Mouse (Mus musculus) midbrain, embryonic 14.5 days (tissue): Measurements from ENCODE around the gene Retreg1. TPM values are rescaled to one million over a fixed set of nuclear protein-coding genes. Genes with fewer than 3 reads are reported as not detected.

ENCODE experiments used
- ATAC-seq: fragments of 200-750 bp; cut with Nextera tagmentation; 2 replicates; pipeline ENCODE4 v1.8.0; 2017; ENCODE audit warnings: moderate number of reproducible peaks, moderate library complexity; ENCODE audit not compliant: low FRiP score, low TSS enrichment
- DNase-seq: peaks from one replicate; pipeline ENCODE4 v3.0.0-alpha.2; 2015
- H3K27ac ChIP-seq: fragments of 300-500 bp; sonication (generic); replicated peaks from 2 replicates; pipeline ENCODE4 v1.5.1; 2014; ENCODE audit warnings: mild to moderate bottlenecking, low read depth, low read length, moderate library complexity
- H3K27me3 ChIP-seq: fragments of 300-500 bp; sonication (generic); 2 replicates; pipeline ENCODE4 v1.6.1; 2014; ENCODE audit warnings: low read length, control low read depth, mixed read lengths; ENCODE audit not compliant: control insufficient read depth, insufficient read depth
- H3K36me3 ChIP-seq: fragments of 300-500 bp; sonication (generic); 2 replicates; pipeline ENCODE4 v1.6.1; 2014; ENCODE audit warnings: low read length, control low read depth; ENCODE audit not compliant: control insufficient read depth, insufficient read depth
- H3K4me1 ChIP-seq: fragments of 300-500 bp; sonication (generic); 2 replicates; pipeline ENCODE4 v1.6.1; 2014; ENCODE audit warnings: mild to moderate bottlenecking, antibody characterized with exemption, low read length, control low read depth; ENCODE audit not compliant: control insufficient read depth, insufficient read depth
- H3K4me2 ChIP-seq: fragments of 300-500 bp; sonication (generic); 2 replicates; pipeline ENCODE4 v1.6.1; 2014; ENCODE audit warnings: mild to moderate bottlenecking, low read length, moderate library complexity
- H3K4me3 ChIP-seq: fragments of 300-500 bp; sonication (generic); replicated peaks from 2 replicates; pipeline ENCODE4 v1.5.1; 2014; ENCODE audit warnings: low read depth, low read length
- H3K9ac ChIP-seq: fragments of 300-500 bp; sonication (generic); replicated peaks from 2 replicates; pipeline ENCODE4 v1.6.1; 2014; ENCODE audit warnings: mild to moderate bottlenecking, low read length, moderate library complexity
- H3K9me3 ChIP-seq: fragments of 300-500 bp; sonication (generic); 2 replicates; pipeline ENCODE4 v1.6.1; 2016; ENCODE audit warnings: low read length, control low read depth, mixed read lengths; ENCODE audit not compliant: control insufficient read depth
- WGBS: fragments of 180-500 bp; shearing (Covaris S2); extraction: QIAGEN DNeasy Blood & Tissue Kit; methylation state at CpG from one replicate; pipeline ENCODE4 v1.1.7; 2014; 5-methylcytosine and 5-hydroxymethylcytosine counted together
- polyA plus RNA-seq: library from polyadenylated mRNA; unstranded; fragments of >200 nt; fragmentation: Nextera tagmentation; extraction: Ambion mirVana; gene quantifications from 2 replicates; pipeline ENCODE4 v1.2.1, GENCODE M21; 2014

Retreg1 gene
- polyA plus RNA-seq, 1 experiment from 2014 or later = 13.6 TPM

- Histone ChIP-seq H3K4me2 (no peak overlapping the region), H3K9me3 (no peaks in the 10 kb centered on the region), H3K4me3 (no peak overlapping the region), H3K36me3 (no peaks in the 10 kb centered on the region), H3K27ac (no peak overlapping the region), H3K4me1 (no peaks in the 10 kb centered on the region), H3K9ac (no peak overlapping the region), H3K27me3 (no peaks in the 10 kb centered on the region)
- DNase-seq (no peak), ATAC-seq (no peak)
- 17% methylated on average over 5 of the region's 5 CpGs for WGBS
These were observed 56.0 kb downstream of the Retreg1 start for GRCm38 (mm10) chr15:25899021-25899420.

DNA sequence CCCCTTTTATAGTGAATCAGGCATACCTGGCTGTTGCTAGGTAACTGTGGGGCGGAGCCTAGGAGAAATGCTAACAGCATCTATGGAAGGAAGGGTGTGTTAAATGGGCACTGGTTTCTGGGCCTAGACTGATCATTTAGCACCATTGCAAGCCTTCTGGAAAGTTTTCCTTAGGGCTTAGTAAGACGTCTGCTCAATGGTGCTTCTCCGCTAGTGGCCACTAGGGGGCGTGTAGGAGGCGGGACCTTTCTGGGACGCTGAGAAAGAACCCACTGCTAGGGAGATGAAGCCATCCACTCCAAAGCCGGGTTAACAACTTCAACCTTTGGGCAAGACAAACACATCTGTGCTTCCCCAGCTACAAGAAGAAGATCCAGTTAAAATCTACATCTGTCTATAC is 57.6 kb downstream of the Retreg1 start:
- no peaks in the 10 kb centered on the region for H3K36me3 ChIP-seq
- no peaks in the 10 kb centered on the region for H3K9me3 ChIP-seq
- DNase-seq (peak; percentile 61), ATAC-seq (no peak)
- H3K27ac ChIP-seq = no peak overlapping the region
- no peak overlapping the region for H3K4me3 ChIP-seq
- no peaks in the 10 kb centered on the region for H3K4me1 ChIP-seq
- no peak overlapping the region for H3K9ac ChIP-seq
- H3K4me2 ChIP-seq = no peak overlapping the region
- WGBS = 14% methylated on average over 7 of the region's 7 CpGs
- no peaks in the 10 kb centered on the region for H3K27me3 ChIP-seq

- Histone ChIP-seq H3K9ac (no peak overlapping the region), H3K36me3 (no peaks in the 10 kb centered on the region), H3K4me3 (no peak overlapping the region), H3K9me3 (no peaks in the 10 kb centered on the region), H3K4me1 (no peaks in the 10 kb centered on the region), H3K4me2 (no peak overlapping the region), H3K27me3 (no peaks in the 10 kb centered on the region), H3K27ac (no peak overlapping the region)
- ATAC-seq (no peak), DNase-seq (no peak)
- WGBS = 91% methylated on average over 15 of the region's 15 CpGs
These were observed 60.1 kb downstream of the Retreg1 start for GRCm38 (mm10) chr15:25902931-25903615.

GRCm38 (mm10) chr15:25904435-25905021 is 61.5 kb downstream of the Retreg1 start:
- Histone ChIP-seq H3K4me2 (no peak overlapping the region), H3K9ac (no peak overlapping the region), H3K9me3 (no peaks in the 10 kb centered on the region), H3K27ac (no peak overlapping the region), H3K27me3 (no peaks in the 10 kb centered on the region), H3K4me1 (no peaks in the 10 kb centered on the region), H3K4me3 (no peak overlapping the region), H3K36me3 (no peaks in the 10 kb centered on the region)
- WGBS = 89% methylated on average over 14 of the region's 14 CpGs
- ATAC-seq (no peak), DNase-seq (no peak)

DNA sequence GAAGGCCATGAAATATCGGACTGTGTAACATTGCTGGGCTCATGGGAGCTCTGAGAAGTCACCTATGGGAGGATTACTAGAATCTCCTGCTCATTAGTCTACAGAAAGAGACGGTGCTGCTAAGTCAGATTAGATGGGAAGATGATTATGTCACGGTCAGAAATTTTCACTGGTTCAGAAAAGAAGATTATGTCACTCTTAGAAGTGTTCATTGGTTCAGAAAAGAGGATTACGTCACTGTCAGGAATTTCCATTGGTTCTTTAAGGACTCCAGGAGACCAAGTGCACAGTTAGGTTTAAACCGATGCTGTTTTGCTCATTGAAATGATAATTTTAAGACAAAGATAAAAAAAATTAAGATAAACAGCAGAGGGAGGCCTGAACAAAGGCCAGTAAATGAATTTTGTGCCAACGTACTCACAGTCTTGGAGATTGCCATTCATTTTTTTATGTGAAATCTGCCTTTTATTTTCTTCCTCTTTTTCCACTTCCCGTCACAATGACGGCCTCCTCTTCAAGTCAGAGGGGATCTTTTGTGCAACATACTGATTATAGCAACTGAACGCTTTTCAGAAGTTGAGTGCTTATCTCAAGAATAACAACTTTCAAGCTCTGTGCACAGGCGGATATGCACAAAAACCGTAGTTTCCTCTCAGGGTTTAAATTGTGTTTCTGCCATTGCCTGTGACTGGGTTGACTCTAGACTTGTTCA is 67.0 kb downstream of the Retreg1 start:
- peak overlapping the region; percentile 20; the same call in 1 of the 2 replicates for H3K4me2 ChIP-seq
- H3K36me3 ChIP-seq = no peaks in the 10 kb centered on the region
- H3K27me3 ChIP-seq = no peaks in the 10 kb centered on the region
- ATAC-seq (peak; percentile 48), DNase-seq (peak; percentile 72)
- peaks cover 7% of the 10 kb centered on the region for H3K4me1 ChIP-seq
- 32% methylated on average over 11 of the region's 11 CpGs for WGBS
- H3K4me3 ChIP-seq = no peak overlapping the region
- no peak overlapping the region for H3K9ac ChIP-seq
- no peaks in the 10 kb centered on the region for H3K9me3 ChIP-seq
- no peak overlapping the region for H3K27ac ChIP-seq

- WGBS = 19% methylated on average over 1 of the region's 1 CpGs
- no peak for ATAC-seq
- Histone ChIP-seq H3K27ac (no peak overlapping the region), H3K9ac (no peak overlapping the region), H3K36me3 (no peaks in the 10 kb centered on the region), H3K4me3 (no peak overlapping the region), H3K9me3 (no peaks in the 10 kb centered on the region), H3K4me2 (peak overlapping the region; percentile 20; the same call in 1 of the 2 replicates), H3K27me3 (no peaks in the 10 kb centered on the region), H3K4me1 (peaks cover 7% of the 10 kb centered on the region)
- DNase-seq = no peak
These were observed 67.5 kb downstream of the Retreg1 start for GRCm38 (mm10) chr15:25910495-25910865.

DNA sequence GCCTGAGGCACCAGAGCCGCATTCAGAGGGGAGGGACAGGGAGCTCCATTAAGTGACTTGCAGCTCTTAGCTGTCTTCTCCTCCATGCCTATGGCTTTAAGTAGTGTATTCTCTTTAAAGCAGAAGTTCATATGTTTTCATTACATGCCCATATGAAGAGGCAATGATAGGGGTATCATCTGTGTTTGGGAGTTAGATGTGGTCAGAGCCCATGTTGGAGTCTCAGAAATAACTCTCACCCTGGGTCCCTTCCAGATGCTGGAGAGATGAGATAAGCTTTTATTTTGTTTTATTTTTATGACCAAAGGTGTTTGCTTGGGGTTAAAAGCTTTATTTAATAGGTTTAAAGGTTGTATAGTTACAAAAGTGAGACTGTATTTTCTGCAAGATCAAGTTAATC is 67.9 kb downstream of the Retreg1 start:
- ATAC-seq = no peak
- DNase-seq = no peak
- no peak overlapping the region for H3K9ac ChIP-seq
- no peaks in the 10 kb centered on the region for H3K9me3 ChIP-seq
- no peak overlapping the region for H3K27ac ChIP-seq
- H3K4me1 ChIP-seq = peaks cover 7% of the 10 kb centered on the region
- H3K27me3 ChIP-seq = no peaks in the 10 kb centered on the region
- no peak overlapping the region for H3K4me3 ChIP-seq
- H3K36me3 ChIP-seq = no peaks in the 10 kb centered on the region
- no peak overlapping the region for H3K4me2 ChIP-seq
- WGBS = 71% methylated on average over 1 of the region's 1 CpGs

GRCm38 (mm10) chr15:25912911-25913310 is 69.9 kb downstream of the Retreg1 start:
- ATAC-seq = no peak
- DNase-seq = no peak
- no peaks in the 10 kb centered on the region for H3K27me3 ChIP-seq
- no peak overlapping the region for H3K4me2 ChIP-seq
- WGBS = 90% methylated on average over 7 of the region's 7 CpGs
- no peak overlapping the region for H3K27ac ChIP-seq
- peaks cover 7% of the 10 kb centered on the region for H3K4me1 ChIP-seq
- H3K9ac ChIP-seq = no peak overlapping the region
- H3K36me3 ChIP-seq = no peaks in the 10 kb centered on the region
- H3K4me3 ChIP-seq = no peak overlapping the region
- H3K9me3 ChIP-seq = no peaks in the 10 kb centered on the region
